Mouse (Mus musculus): Measurements from ENCODE around the gene Agap1. TPM values are rescaled to one million over a fixed set of nuclear protein-coding genes. Genes with fewer than 3 reads are reported as not detected.

Agap1 gene
- polyA plus RNA-seq, 1 experiment from 2014 or later: 8.7 TPM

- H3K9me3 ChIP-seq (ENCODE audit: low read length): no peaks in the 10 kb centered on the region
- no peaks in the 10 kb centered on the region for H3K36me3 ChIP-seq (ENCODE audit: insufficient read depth, low read length)
- no peak for TF ChIP-seq CTCF (IDR thresholded peaks at IDR 0.05)
- no peak for TF ChIP-seq EP300 (IDR thresholded peaks at IDR 0.05)
- DNase-seq (ENCODE audit: low spot score) (no peak), ATAC-seq (no peak)
- H3K27ac ChIP-seq (ENCODE audit: low read length): no peak overlapping the region
- 76% methylated on average over 13 of the region's 13 CpGs for WGBS
- H3K4me2 ChIP-seq (replicated peaks; ENCODE audit: low read depth, low read length): no peak overlapping the region
- H3K4me1 ChIP-seq (ENCODE audit: insufficient read depth, low read depth, low read length): peaks cover 4% of the 10 kb centered on the region; the same call in 1 of the 2 replicates
- H3K9ac ChIP-seq (replicated peaks; ENCODE audit: low read depth): no peak overlapping the region
- no peak overlapping the region for H3K4me3 ChIP-seq (ENCODE audit: low read depth, low read length)
- no peaks in the 10 kb centered on the region for H3K27me3 ChIP-seq (replicated peaks; ENCODE audit: insufficient read depth, low read length)
Observed at GRCm38 (mm10) chr1:89539127-89539526, 84.5 kb downstream of the Agap1 start.

DNA sequence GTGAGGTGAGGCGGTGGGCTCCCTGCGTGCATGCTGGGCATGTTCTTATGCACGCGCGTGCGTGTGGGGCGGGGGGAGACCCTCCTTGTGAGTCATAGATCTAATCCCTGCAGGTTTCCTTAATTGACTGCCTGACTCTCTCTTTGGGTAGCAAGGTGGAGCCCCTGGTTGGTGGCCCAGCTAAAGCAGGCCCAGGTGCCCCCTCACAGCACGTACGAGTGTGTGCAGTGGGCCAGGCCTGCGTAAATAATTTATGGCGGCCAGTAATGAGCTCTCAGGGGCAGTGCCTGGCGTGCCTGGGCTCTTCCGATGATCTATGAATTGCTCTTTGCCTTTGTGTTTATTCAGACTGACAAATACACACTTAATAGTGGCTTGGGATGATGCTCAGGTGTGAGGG lies 86.5 kb downstream of the Agap1 start:
- DNase-seq (ENCODE audit: low spot score) (no peak), ATAC-seq (no peak)
- H3K27ac ChIP-seq (ENCODE audit: low read length): no peak overlapping the region
- TF ChIP-seq CTCF (IDR thresholded peaks at IDR 0.05) (no peak), EP300 (IDR thresholded peaks at IDR 0.05) (no peak)
- no peaks in the 10 kb centered on the region; the same call in 1 of the 2 replicates for H3K4me1 ChIP-seq (ENCODE audit: insufficient read depth, low read depth, low read length)
- no peak overlapping the region for H3K4me2 ChIP-seq (replicated peaks; ENCODE audit: low read depth, low read length)
- no peaks in the 10 kb centered on the region for H3K9me3 ChIP-seq (ENCODE audit: low read length)
- H3K9ac ChIP-seq (replicated peaks; ENCODE audit: low read depth): no peak overlapping the region
- H3K27me3 ChIP-seq (replicated peaks; ENCODE audit: insufficient read depth, low read length): no peaks in the 10 kb centered on the region
- WGBS: 76% methylated on average over 13 of the region's 13 CpGs
- H3K36me3 ChIP-seq (ENCODE audit: insufficient read depth, low read length): no peaks in the 10 kb centered on the region
- H3K4me3 ChIP-seq (ENCODE audit: low read depth, low read length): no peak overlapping the region

DNA sequence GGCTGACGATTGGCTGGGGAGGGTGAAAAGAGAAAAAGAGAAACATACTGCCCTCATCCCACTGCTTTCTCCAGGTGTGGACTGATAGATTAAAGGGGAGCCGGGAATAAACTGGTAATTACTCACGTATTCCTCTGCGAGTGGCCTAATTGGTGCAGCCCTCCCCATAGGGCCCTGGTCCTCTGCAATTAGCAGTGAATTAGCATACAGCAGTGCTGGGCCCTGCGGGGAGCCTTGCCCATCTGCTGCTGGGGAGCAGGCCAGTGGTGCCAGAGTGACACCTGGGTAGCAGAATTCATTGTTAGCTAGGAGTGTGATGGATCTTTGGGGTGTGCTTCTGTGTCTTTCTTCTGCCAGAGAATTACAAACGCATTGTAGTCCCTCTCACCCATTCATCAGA lies 87.9 kb downstream of the Agap1 start:
- Histone ChIP-seq H3K9ac (replicated peaks; ENCODE audit: low read depth) (no peak overlapping the region), H3K27me3 (replicated peaks; ENCODE audit: insufficient read depth, low read length) (no peaks in the 10 kb centered on the region), H3K4me2 (replicated peaks; ENCODE audit: low read depth, low read length) (no peak overlapping the region), H3K36me3 (ENCODE audit: insufficient read depth, low read length) (no peaks in the 10 kb centered on the region), H3K4me1 (ENCODE audit: insufficient read depth, low read depth, low read length) (no peaks in the 10 kb centered on the region; the same call in 1 of the 2 replicates), H3K9me3 (ENCODE audit: low read length) (no peaks in the 10 kb centered on the region), H3K4me3 (ENCODE audit: low read depth, low read length) (no peak overlapping the region), H3K27ac (ENCODE audit: low read length) (no peak overlapping the region)
- ATAC-seq: no peak
- 62% methylated on average over 6 of the region's 6 CpGs for WGBS
- no peak for TF ChIP-seq CTCF (IDR thresholded peaks at IDR 0.05)
- TF ChIP-seq EP300 (IDR thresholded peaks at IDR 0.05): no peak
- no peak for DNase-seq (ENCODE audit: low spot score)

DNA sequence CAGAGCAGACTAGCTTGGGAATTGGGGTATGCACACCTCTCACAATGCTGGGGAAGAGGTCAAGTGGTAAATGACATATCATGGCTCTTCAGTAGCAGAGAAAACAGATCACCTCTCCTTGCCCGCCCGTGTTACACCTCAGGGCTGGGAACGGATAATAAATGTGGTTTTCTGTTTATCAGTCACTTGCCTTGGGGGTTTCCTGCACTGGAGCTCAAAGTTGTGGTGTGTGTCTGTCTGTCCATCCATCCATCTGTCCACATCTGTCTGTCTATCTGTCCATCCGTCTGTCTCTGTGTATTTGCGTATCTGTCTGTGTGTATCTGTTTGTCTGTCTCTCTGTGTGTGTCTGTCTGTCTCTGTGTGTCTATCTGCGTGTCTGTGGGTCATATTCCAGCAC lies 88.7 kb downstream of the Agap1 start:
- TF ChIP-seq EP300 (IDR thresholded peaks at IDR 0.05) (no peak), CTCF (IDR thresholded peaks at IDR 0.05) (no peak)
- H3K27me3 ChIP-seq (replicated peaks; ENCODE audit: insufficient read depth, low read length): no peaks in the 10 kb centered on the region
- H3K4me1 ChIP-seq (ENCODE audit: insufficient read depth, low read depth, low read length): no peaks in the 10 kb centered on the region; the same call in 1 of the 2 replicates
- no peak overlapping the region for H3K27ac ChIP-seq (ENCODE audit: low read length)
- no peaks in the 10 kb centered on the region for H3K9me3 ChIP-seq (ENCODE audit: low read length)
- WGBS: 83% methylated on average over 6 of the region's 6 CpGs
- H3K4me2 ChIP-seq (replicated peaks; ENCODE audit: low read depth, low read length): no peak overlapping the region
- no peak overlapping the region for H3K9ac ChIP-seq (replicated peaks; ENCODE audit: low read depth)
- no peak overlapping the region for H3K4me3 ChIP-seq (ENCODE audit: low read depth, low read length)
- no peak for ATAC-seq
- no peaks in the 10 kb centered on the region for H3K36me3 ChIP-seq (ENCODE audit: insufficient read depth, low read length)
- no peak for DNase-seq (ENCODE audit: low spot score)

DNA sequence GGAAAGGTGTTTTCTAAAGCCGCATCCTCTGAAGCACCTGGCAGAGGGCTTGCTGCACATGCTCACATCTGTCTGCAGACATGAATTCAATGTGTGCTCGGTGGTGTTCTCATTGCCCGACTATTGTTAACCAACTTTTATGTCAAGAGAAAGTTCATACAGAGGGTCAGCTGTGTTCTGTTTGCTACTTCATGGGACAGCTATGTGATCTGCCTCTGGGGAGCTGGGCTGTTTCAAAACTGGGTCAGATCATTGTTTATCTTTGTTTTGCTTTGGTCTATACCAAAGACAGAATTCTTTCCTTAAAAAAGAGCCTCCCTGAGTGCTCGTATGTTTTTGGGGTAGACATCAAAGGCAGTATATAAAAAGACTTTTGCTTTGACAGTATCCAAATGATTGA lies 89.5 kb downstream of the Agap1 start:
- H3K27me3 ChIP-seq (replicated peaks; ENCODE audit: insufficient read depth, low read length): no peaks in the 10 kb centered on the region
- H3K9me3 ChIP-seq (ENCODE audit: low read length): no peaks in the 10 kb centered on the region
- 81% methylated on average over 4 of the region's 4 CpGs for WGBS
- no peak overlapping the region for H3K9ac ChIP-seq (replicated peaks; ENCODE audit: low read depth)
- H3K4me1 ChIP-seq (ENCODE audit: insufficient read depth, low read depth, low read length): no peaks in the 10 kb centered on the region; the same call in 1 of the 2 replicates
- no peak overlapping the region for H3K4me2 ChIP-seq (replicated peaks; ENCODE audit: low read depth, low read length)
- H3K27ac ChIP-seq (ENCODE audit: low read length): no peak overlapping the region
- TF ChIP-seq EP300 (IDR thresholded peaks at IDR 0.05): no peak
- no peak for TF ChIP-seq CTCF (IDR thresholded peaks at IDR 0.05)
- DNase-seq (ENCODE audit: low spot score): peak; percentile 25
- peak; percentile 17; the same call in 1 of the 2 replicates for ATAC-seq
- no peak overlapping the region for H3K4me3 ChIP-seq (ENCODE audit: low read depth, low read length)
- H3K36me3 ChIP-seq (ENCODE audit: insufficient read depth, low read length): no peaks in the 10 kb centered on the region

- 71% methylated on average over 4 of the region's 4 CpGs for WGBS
- DNase-seq (ENCODE audit: low spot score): no peak
- ATAC-seq: no peak
- H3K27ac ChIP-seq (ENCODE audit: low read length): no peak overlapping the region
- no peak for TF ChIP-seq CTCF (IDR thresholded peaks at IDR 0.05)
- TF ChIP-seq EP300 (IDR thresholded peaks at IDR 0.05): no peak
- H3K4me3 ChIP-seq (ENCODE audit: low read depth, low read length): no peak overlapping the region
- no peaks in the 10 kb centered on the region for H3K9me3 ChIP-seq (ENCODE audit: low read length)
- no peak overlapping the region for H3K9ac ChIP-seq (replicated peaks; ENCODE audit: low read depth)
- no peaks in the 10 kb centered on the region for H3K36me3 ChIP-seq (ENCODE audit: insufficient read depth, low read length)
- no peak overlapping the region for H3K4me2 ChIP-seq (replicated peaks; ENCODE audit: low read depth, low read length)
- H3K4me1 ChIP-seq (ENCODE audit: insufficient read depth, low read depth, low read length): no peaks in the 10 kb centered on the region; the same call in 1 of the 2 replicates
- no peaks in the 10 kb centered on the region for H3K27me3 ChIP-seq (replicated peaks; ENCODE audit: insufficient read depth, low read length)
Observed at GRCm38 (mm10) chr1:89545099-89545498, 90.5 kb downstream of the Agap1 start.
